Mouse (Mus musculus) MEL (cell line): ENCODE data around the gene Dazl. TPM values are rescaled to one million over a fixed set of nuclear protein-coding genes. Genes with fewer than 3 reads are reported as not detected.

Source experiments
- DNase-seq: peaks from one replicate; pipeline ENCODE4 v3.0.0; 2011; ENCODE audit warnings: low read depth, low spot score
- H3K27ac ChIP-seq: 2 replicates; pipeline ENCODE4 v1.5.1; 2012; ENCODE audit warnings: low read depth, mild to moderate bottlenecking, control low read depth, low read length, moderate library complexity; ENCODE audit not compliant: control insufficient read depth
- H3K27me3 ChIP-seq, 2 experiments: fragments of 150-350 bp in 1 of 2; sonication (generic) in 1 of 2; 2 replicates each; pipeline ENCODE4 v1.6.1; 2012; ENCODE audit warnings: low read length in 2 of 2, mild to moderate bottlenecking in 2 of 2, improper control_type of control experiment in 1 of 2, moderate library complexity in 1 of 2; ENCODE audit not compliant: insufficient read depth in 2 of 2, control insufficient read depth in 1 of 2
- H3K36me3 ChIP-seq, 2 experiments: 2 replicates each; pipeline ENCODE4 v1.6.1; 2012 to 2014; ENCODE audit warnings: low read length in 2 of 2, improper control_type of control experiment in 1 of 2, inconsistent platforms in 1 of 2, mild to moderate bottlenecking in 1 of 2; ENCODE audit not compliant: insufficient read depth in 2 of 2, control insufficient read depth in 1 of 2
- H3K4me1 ChIP-seq, 2 experiments: fragments of 150-350 bp in 1 of 2; sonication (generic) in 1 of 2; 2 replicates each; pipeline ENCODE4 v1.6.1; 2012; ENCODE audit warnings: low read length in 2 of 2, improper control_type of control experiment in 1 of 2, mild to moderate bottlenecking in 1 of 2; ENCODE audit not compliant: insufficient read depth in 2 of 2, control insufficient read depth in 1 of 2
- H3K4me3 ChIP-seq, 2 experiments: fragments of 150-350 bp in 1 of 2; sonication (generic) in 1 of 2; 2 replicates each; pipeline ENCODE4 v1.5.1; 2012; ENCODE audit warnings: low read depth in 2 of 2, low read length in 2 of 2, mild to moderate bottlenecking in 2 of 2, moderate library complexity in 2 of 2, control low read depth in 1 of 2, improper control_type of control experiment in 1 of 2; ENCODE audit not compliant: control insufficient read depth in 1 of 2, insufficient read depth in 1 of 2
- H3K79me2 ChIP-seq: 2 replicates; pipeline ENCODE4 v1.6.1; 2012; ENCODE audit warnings: mild to moderate bottlenecking, low read length, moderate library complexity; ENCODE audit not compliant: control insufficient read depth, poor library complexity, insufficient read depth
- H3K9ac ChIP-seq: 2 replicates; pipeline ENCODE4 v1.6.1; 2012; ENCODE audit warnings: low read depth, mild to moderate bottlenecking, control low read depth, low read length, moderate library complexity; ENCODE audit not compliant: control insufficient read depth, poor library complexity, severe bottlenecking
- H3K9me3 ChIP-seq: fragments of 150-350 bp; sonication (generic); replicated peaks from 2 replicates; pipeline ENCODE4 v1.6.1; 2012; ENCODE audit warnings: mild to moderate bottlenecking, low read length, improper control_type of control experiment, moderate library complexity; ENCODE audit not compliant: insufficient read depth
- CHD1 ChIP-seq: IDR thresholded peaks from 2 replicates; pipeline ENCODE4 v1.6.1; 2012; ENCODE audit warnings: low read depth, mild to moderate bottlenecking, inconsistent platforms, low read length, improper control_type of control experiment
- CHD2 ChIP-seq: IDR thresholded peaks from 2 replicates; pipeline ENCODE4 v1.6.1; 2011; ENCODE audit warnings: low read length, improper control_type of control experiment
- CTCF ChIP-seq, 3 experiments: IDR thresholded peaks in 2 of 3; conservative IDR thresholded peaks in 1 of 3; 2 replicates each; pipeline ENCODE4 v1.5.1; 2011 to 2012; ENCODE audit warnings: low read length in 3 of 3, low read depth in 2 of 3, mild to moderate bottlenecking in 2 of 3, improper control_type of control experiment in 1 of 3, inconsistent platforms in 1 of 3, mixed read lengths in 1 of 3, moderate library complexity in 1 of 3; ENCODE audit not compliant: control insufficient read depth in 1 of 3, insufficient read depth in 1 of 3, poor library complexity in 1 of 3, severe bottlenecking in 1 of 3
- E2F4 ChIP-seq: IDR thresholded peaks from 2 replicates; pipeline ENCODE4 v1.6.1; 2011; ENCODE audit warnings: low read depth, low read length, improper control_type of control experiment, borderline replicate concordance
- ELF1 ChIP-seq: IDR thresholded peaks from 2 replicates; pipeline ENCODE4 v1.6.1; 2014; ENCODE audit warnings: low read depth, mild to moderate bottlenecking, inconsistent platforms, low read length, improper control_type of control experiment, moderate library complexity
- EP300 ChIP-seq, 2 experiments: IDR thresholded peaks; 2 replicates each; pipeline ENCODE4 v1.6.1; 2011; ENCODE audit warnings: improper control_type of control experiment in 2 of 2, low read length in 2 of 2, low read depth in 1 of 2, mild to moderate bottlenecking in 1 of 2
- ETS1 ChIP-seq: IDR thresholded peaks from 2 replicates; pipeline ENCODE4 v1.6.1; 2012; ENCODE audit warnings: low read depth, mild to moderate bottlenecking, inconsistent platforms, low read length, improper control_type of control experiment, moderate library complexity
- GABPA ChIP-seq: IDR thresholded peaks from 2 replicates; pipeline ENCODE4 v1.6.1; 2012; ENCODE audit warnings: low read depth, mild to moderate bottlenecking, inconsistent platforms, low read length, improper control_type of control experiment, moderate library complexity
- HCFC1 ChIP-seq: IDR thresholded peaks from 2 replicates; pipeline ENCODE4 v1.6.1; 2012; ENCODE audit warnings: low read depth, mild to moderate bottlenecking, inconsistent platforms, low read length, improper control_type of control experiment, moderate library complexity
- JUND ChIP-seq: IDR thresholded peaks from 2 replicates; pipeline ENCODE4 v1.6.1; 2011; ENCODE audit warnings: low read depth, mild to moderate bottlenecking, improper control_type of control experiment, low read length
- KAT2A ChIP-seq: conservative IDR thresholded peaks from 2 replicates; pipeline ENCODE4 v1.6.1; 2012; ENCODE audit warnings: low read depth, low read length, improper control_type of control experiment, inconsistent platforms
- MAFK ChIP-seq: IDR thresholded peaks from 2 replicates; pipeline ENCODE4 v1.6.1; 2011; ENCODE audit warnings: low read depth, mild to moderate bottlenecking, low read length, improper control_type of control experiment, borderline replicate concordance
- MAX ChIP-seq: IDR thresholded peaks from 2 replicates; pipeline ENCODE4 v1.6.1; 2011; ENCODE audit warnings: low read length, improper control_type of control experiment
- MAZ ChIP-seq: IDR thresholded peaks from 2 replicates; pipeline ENCODE4 v1.6.1; 2012; ENCODE audit warnings: low read depth, mild to moderate bottlenecking, inconsistent platforms, low read length, improper control_type of control experiment
- MEF2A ChIP-seq: IDR thresholded peaks from 2 replicates; pipeline ENCODE4 v1.6.1; 2014; ENCODE audit warnings: low read depth, mild to moderate bottlenecking, inconsistent platforms, low read length, improper control_type of control experiment; ENCODE audit not compliant: poor library complexity, insufficient replicate concordance, severe bottlenecking; ENCODE audit errors: extremely low read depth
- MXI1 ChIP-seq: IDR thresholded peaks from 2 replicates; pipeline ENCODE4 v1.6.1; 2011; ENCODE audit warnings: mild to moderate bottlenecking, low read depth, low read length, improper control_type of control experiment
- MYB ChIP-seq: IDR thresholded peaks from 2 replicates; pipeline ENCODE4 v1.6.1; 2011; ENCODE audit warnings: mild to moderate bottlenecking, low read depth, low read length, improper control_type of control experiment
- MYC ChIP-seq: IDR thresholded peaks from 2 replicates; pipeline ENCODE4 v1.6.1; 2011; ENCODE audit warnings: low read depth, mild to moderate bottlenecking, low read length, improper control_type of control experiment, moderate library complexity
- NRF1 ChIP-seq: IDR thresholded peaks from 2 replicates; pipeline ENCODE4 v1.6.1; 2014; ENCODE audit warnings: low read depth, mild to moderate bottlenecking, inconsistent platforms, low read length, improper control_type of control experiment, moderate library complexity; ENCODE audit not compliant: poor library complexity, insufficient read depth, severe bottlenecking
- POLR2A ChIP-seq, 2 experiments: IDR thresholded peaks; 2 replicates each; pipeline ENCODE4 v1.6.1; 2011 to 2012; ENCODE audit warnings: low read length in 2 of 2, mild to moderate bottlenecking in 2 of 2, control low read depth in 1 of 2, improper control_type of control experiment in 1 of 2, low read depth in 1 of 2, moderate library complexity in 1 of 2; ENCODE audit not compliant: control insufficient read depth in 1 of 2, insufficient read depth in 1 of 2, poor library complexity in 1 of 2
- POLR2AphosphoS2 ChIP-seq: IDR thresholded peaks from 2 replicates; pipeline ENCODE4 v1.6.1; 2011; ENCODE audit warnings: low read length, improper control_type of control experiment
- POLR2AphosphoS5 ChIP-seq: IDR thresholded peaks from 2 replicates; pipeline ENCODE4 v1.6.1; 2012; ENCODE audit warnings: low read depth, borderline replicate concordance, mild to moderate bottlenecking, inconsistent platforms, low read length, moderate library complexity, mixed read lengths
- RAD21 ChIP-seq: IDR thresholded peaks from 2 replicates; pipeline ENCODE4 v1.6.1; 2011; ENCODE audit warnings: mild to moderate bottlenecking, low read depth, low read length, improper control_type of control experiment
- RCOR1 ChIP-seq: IDR thresholded peaks from 2 replicates; pipeline ENCODE4 v1.6.1; 2012; ENCODE audit warnings: low read depth, mild to moderate bottlenecking, inconsistent platforms, low read length, improper control_type of control experiment
- SIN3A ChIP-seq: IDR thresholded peaks from 2 replicates; pipeline ENCODE4 v1.6.1; 2012; ENCODE audit warnings: low read length, improper control_type of control experiment, inconsistent platforms
- TBP ChIP-seq: IDR thresholded peaks from 2 replicates; pipeline ENCODE4 v1.8.0; 2011; ENCODE audit warnings: low read depth, low read length, improper control_type of control experiment
- TCF12 ChIP-seq: IDR thresholded peaks from 2 replicates; pipeline ENCODE4 v1.6.1; 2014; ENCODE audit warnings: low read depth, mild to moderate bottlenecking, inconsistent platforms, low read length, improper control_type of control experiment, moderate library complexity
- USF1 ChIP-seq: IDR thresholded peaks from 2 replicates; pipeline ENCODE4 v1.6.1; 2014; ENCODE audit warnings: low read depth, mild to moderate bottlenecking, inconsistent platforms, low read length, improper control_type of control experiment, moderate library complexity
- USF2 ChIP-seq, 2 experiments: IDR thresholded peaks; 2 replicates each; pipeline ENCODE4 v1.6.1; 2011 to 2012; ENCODE audit warnings: improper control_type of control experiment in 2 of 2, low read length in 2 of 2, borderline replicate concordance in 1 of 2, inconsistent platforms in 1 of 2, low read depth in 1 of 2, mild to moderate bottlenecking in 1 of 2; ENCODE audit not compliant: insufficient read depth in 1 of 2
- ZC3H11A ChIP-seq: IDR thresholded peaks from 2 replicates; pipeline ENCODE4 v1.6.1; 2012; ENCODE audit warnings: low read depth, mild to moderate bottlenecking, inconsistent platforms, low read length, improper control_type of control experiment
- ZKSCAN1 ChIP-seq: IDR thresholded peaks from 2 replicates; pipeline ENCODE4 v1.6.1; 2012; ENCODE audit warnings: low read depth, mild to moderate bottlenecking, inconsistent platforms, low read length, improper control_type of control experiment, moderate library complexity
- ZMIZ1 ChIP-seq: IDR thresholded peaks from 2 replicates; pipeline ENCODE4 v1.6.1; 2012; ENCODE audit warnings: low read depth, mild to moderate bottlenecking, inconsistent platforms, low read length, improper control_type of control experiment, moderate library complexity
- ZNF384 ChIP-seq: IDR thresholded peaks from 2 replicates; pipeline ENCODE4 v1.6.1; 2012; ENCODE audit warnings: low read depth, mild to moderate bottlenecking, inconsistent platforms, low read length, improper control_type of control experiment
- polyA plus RNA-seq, 2 experiments: library from polyadenylated mRNA; stranded (reverse) in 1 of 2; unstranded in 1 of 2; fragments of >175 nt in 1 of 2; fragments of >200 nt in 1 of 2; gene quantifications; 2 replicates each; pipeline versions ENCODE4 v1.2.1 to v1.2.4; 2012; ENCODE audit warnings: low replicate concordance in 2 of 2, low read depth in 1 of 2; ENCODE audit not compliant: insufficient read length in 2 of 2, insufficient read depth in 1 of 2, missing spikeins in 1 of 2
- total RNA-seq: library from RNA; depleted of rRNA; stranded (reverse); fragments of 300-350 nt; gene quantifications from 2 replicates; pipeline ENCODE4 v1.2.3, GENCODE M21; 2012

The Dazl gene
- total and polyA plus RNA-seq, 3 experiments = 0.10 to 1.4 TPM; not detected in 1

DNA sequence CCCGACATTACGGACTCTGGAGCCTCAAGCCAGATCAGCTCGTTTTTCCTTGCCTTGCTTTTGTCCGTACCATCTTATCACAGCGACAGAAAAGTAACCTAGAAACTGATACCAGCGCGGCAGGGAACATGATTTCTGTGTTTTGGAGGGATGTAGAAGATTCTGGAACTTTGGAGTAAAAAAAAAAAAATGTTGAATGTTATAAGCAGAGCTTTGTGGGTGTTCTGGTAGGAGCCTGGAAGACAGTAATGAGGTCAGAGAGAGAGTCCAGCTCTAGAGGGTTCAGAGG is 38.5 kb upstream of the Dazl start:
- peaks cover 0 to 36% of the 10 kb centered on the region in 2 experiments; a peak in 2 of 4 replicates for H3K36me3 ChIP-seq
- no peak for DNase-seq
- H3K79me2 ChIP-seq = no peaks in the 10 kb centered on the region
- peaks cover 18 to 39% of the 10 kb centered on the region in 2 experiments for H3K4me1 ChIP-seq
- H3K27me3 ChIP-seq = no peaks in the 10 kb centered on the region
- H3K4me3 ChIP-seq = peak overlapping the region; percentile 59 to 60
- H3K27ac ChIP-seq = peak overlapping the region; percentile 77
- no peaks in the 10 kb centered on the region for H3K9me3 ChIP-seq
- TF ChIP-seq NRF1 (no peak), POLR2A (IDR thresholded peaks at IDR 0.05; ENCODE audit: control insufficient read depth in 1 of 2, insufficient read depth in 1 of 2, low read depth in 1 of 2, low read length in 2 of 2, poor library complexity in 1 of 2) (peak in 1 of 2 experiments; percentile 17; a peak in 1 of 4 replicates), EP300 (IDR thresholded peaks at IDR 0.05; ENCODE audit: low read depth in 1 of 2, low read length in 2 of 2) (peak; percentile 7 to 37; a peak in 3 of 4 replicates), MXI1 (0 out of 2 replicates have a peak, but pooled peaks have one; percentile 3), USF2 (IDR thresholded peaks at IDR 0.05; ENCODE audit: borderline replicate concordance in 1 of 2, insufficient read depth in 1 of 2, low read depth in 1 of 2, low read length in 2 of 2) (no peak), ZMIZ1 (no peak), MYB (no peak), E2F4 (no peak), MAX (no peak; the same call in 1 of the 2 replicates), ETS1 (peak; percentile 53; the same call in 1 of the 2 replicates), TBP (no peak), MEF2A (no peak), RAD21 (no peak), CTCF (IDR thresholded peaks at IDR 0.05 in 2 of 3, conservative IDR thresholded peaks at IDR 0.05 in 1 of 3; ENCODE audit: control insufficient read depth in 1 of 3, insufficient read depth in 1 of 3, low read depth in 2 of 3, low read length in 3 of 3, poor library complexity in 1 of 3, severe bottlenecking in 1 of 3) (no peak), CHD1 (0 out of 2 replicates have a peak, but pooled peaks have one; percentile 80), TCF12 (peak; percentile 24; the same call in 1 of the 2 replicates), ZKSCAN1 (no peak), ZNF384 (peak; percentile 65), POLR2AphosphoS5 (no peak), MYC (no peak), RCOR1 (peak; percentile 35), CHD2 (no peak), ZC3H11A (no peak), MAFK (no peak), POLR2AphosphoS2 (0 out of 2 replicates have a peak, but pooled peaks have one; percentile 33), USF1 (no peak), KAT2A (no peak), ELF1 (no peak), GABPA (no peak), JUND (no peak), SIN3A (no peak; the same call in none of the 2 replicates), MAZ (no peak), HCFC1 (no peak)
- H3K9ac ChIP-seq = peak overlapping the region; percentile 72
